Mouse (Mus musculus) activated CD4-positive, CD25-positive, alpha-beta regulatory T cell, adult 4 months (primary cell): ENCODE results near the gene Ablim1. TPM values are rescaled to one million over a fixed set of nuclear protein-coding genes. Genes with fewer than 3 reads are reported as not detected.

Experiments used
- ATAC-seq: one replicate; pipeline ENCODE4 v1.8.0; 2017
- polyA plus RNA-seq, 2 experiments: library from polyadenylated mRNA; unstranded; fragments of 100-300 nt; shearing (Covaris generic); gene quantifications; one replicate each; pipeline ENCODE4 v1.2.1; 2017

Gene Ablim1
- polyA plus RNA-seq, 2 experiments from 2014 or later, result 268 to 273 TPM

DNA sequence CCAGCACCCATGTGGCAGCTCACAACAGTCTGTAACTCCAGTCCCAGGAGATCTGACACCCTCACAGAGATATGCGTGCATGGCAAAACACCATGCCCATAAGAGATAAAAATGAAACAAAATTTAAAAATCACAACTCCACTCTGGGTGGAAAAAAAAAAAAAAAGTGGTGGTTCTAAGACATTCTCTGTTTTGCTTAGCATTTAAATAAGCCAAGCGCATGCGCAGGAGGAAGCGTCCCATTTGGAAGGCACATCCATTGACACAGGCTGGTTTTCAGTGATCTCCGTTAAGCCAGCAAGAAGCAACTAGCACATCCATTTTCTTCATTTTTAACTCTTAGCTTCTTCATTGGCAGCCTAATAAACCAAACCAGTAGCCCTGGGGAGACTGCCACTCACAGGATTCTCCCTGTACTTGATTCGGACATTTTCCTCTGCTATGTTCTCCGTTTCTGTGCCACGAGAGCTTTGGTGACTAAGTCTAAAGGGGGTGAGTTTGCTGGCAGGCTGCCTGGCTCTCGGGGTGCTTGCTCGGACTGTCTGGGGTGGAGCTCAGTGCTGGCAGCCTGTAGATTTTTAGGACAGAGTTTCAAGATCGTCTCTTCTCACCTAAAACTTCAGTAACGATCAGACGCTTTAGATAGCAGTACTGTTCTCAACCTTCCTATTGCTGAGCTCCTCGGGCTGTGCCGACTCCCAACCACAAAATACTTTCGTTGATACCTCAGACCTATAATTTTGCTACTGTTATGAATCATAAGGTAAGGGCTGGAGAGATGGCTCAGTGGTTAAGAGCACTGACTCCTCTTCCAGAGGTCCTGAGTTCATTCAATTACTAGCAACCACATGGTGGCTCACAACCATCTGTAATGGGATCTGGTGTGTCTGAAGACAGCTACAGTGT is 259.3 kb downstream of the Ablim1 start:
- ATAC-seq, result peak; percentile 47

GRCm38 (mm10) chr19:57052959-57053358 is 261.8 kb downstream of the Ablim1 start:
- ATAC-seq, result no peak

DNA sequence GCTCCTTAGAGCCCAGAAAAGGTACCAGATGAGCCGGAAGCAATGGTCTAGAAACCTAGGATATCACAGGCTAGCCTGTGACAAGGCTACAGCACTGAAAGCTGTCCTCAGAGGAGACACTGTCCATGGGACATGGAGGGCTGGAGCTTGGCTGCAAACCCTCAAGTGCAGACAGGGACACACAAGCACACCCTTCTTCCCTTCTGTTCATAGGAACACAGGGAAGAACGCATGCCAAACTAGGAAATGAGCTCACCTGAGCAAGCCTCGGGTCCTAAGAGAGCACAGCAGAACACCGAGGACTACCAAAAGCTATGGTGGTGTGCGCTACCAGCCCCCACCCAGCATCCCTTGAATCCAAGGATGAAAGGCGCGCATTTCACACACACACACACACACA is 262.7 kb downstream of the Ablim1 start:
- ATAC-seq, result no peak

GRCm38 (mm10) chr19:57049592-57050090 is 265.1 kb downstream of the Ablim1 start:
- ATAC-seq, result no peak

DNA sequence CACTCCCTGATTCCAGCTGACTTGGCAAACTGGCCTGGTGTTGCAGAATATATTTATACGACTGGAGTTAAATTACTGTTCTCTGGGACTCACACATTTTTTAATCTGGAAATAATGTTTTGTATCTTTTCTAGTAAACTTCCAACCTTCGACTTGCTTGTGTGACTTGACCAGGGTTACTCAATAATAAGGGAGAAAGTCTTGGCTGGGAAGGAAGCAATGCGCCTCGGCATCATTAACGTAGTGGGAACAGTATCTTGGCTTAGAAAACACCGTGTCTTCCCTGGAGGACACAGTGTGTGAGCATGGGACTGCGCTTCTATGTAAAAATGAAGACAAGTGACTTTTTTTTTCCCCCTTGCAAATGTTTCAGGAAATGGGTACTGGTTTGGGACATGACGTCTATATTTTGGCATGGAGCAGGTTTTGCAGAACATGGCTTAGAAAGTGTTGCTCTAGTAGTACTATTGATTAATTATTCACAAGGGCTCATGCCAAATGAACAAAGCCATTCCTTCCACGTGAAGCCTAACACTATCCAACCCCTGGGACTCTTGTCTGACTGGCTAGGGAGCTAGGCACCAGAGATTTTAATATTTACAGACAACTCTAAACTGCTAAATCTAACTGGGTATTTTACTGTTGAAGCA is 266.9 kb downstream of the Ablim1 start:
- no peak for ATAC-seq

DNA sequence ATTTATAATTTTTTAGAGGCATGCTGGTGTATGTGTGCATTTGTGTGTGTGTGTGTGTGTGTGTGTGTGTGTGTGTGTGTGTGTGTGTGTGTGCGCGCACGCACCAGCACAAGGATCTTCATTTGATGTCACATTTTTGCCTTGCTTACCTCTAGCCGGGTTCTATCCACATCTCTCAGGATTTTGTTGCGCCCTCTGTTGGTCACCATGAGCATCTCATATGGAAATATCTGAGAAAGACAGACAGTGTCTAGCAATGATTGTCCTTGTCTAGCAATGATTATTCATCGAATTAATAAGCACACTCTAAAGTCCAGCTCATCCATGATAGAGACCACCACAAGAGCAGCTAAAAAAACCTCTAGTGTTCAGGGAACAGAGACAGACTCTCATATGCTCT is 275.5 kb downstream of the Ablim1 start:
- peak; percentile 29 for ATAC-seq

DNA sequence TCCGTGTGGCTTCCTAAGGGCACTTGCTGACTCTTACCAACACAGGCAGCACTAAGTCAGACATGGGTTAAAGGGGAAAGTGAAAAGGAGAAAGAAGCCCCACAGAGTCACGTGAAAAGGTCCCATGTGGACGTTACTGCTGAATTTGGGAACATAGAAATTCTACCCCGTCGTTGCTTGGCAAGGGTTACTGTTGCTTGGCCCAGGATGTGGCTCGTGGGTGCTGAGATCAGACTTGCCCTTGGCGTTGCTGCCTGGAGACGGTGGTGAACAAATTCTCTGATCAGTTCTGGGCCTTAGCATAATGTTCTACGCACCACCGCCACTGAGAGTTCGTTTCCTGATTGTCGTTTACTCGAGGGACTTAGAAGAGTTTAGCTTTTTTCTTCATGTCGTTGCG is 277.9 kb downstream of the Ablim1 start:
- peak; percentile 25 for ATAC-seq

- peak; percentile 61 for ATAC-seq
Observed at GRCm38 (mm10) chr19:57031582-57031981, 283.1 kb downstream of the Ablim1 start.

- ATAC-seq, result no peak
Observed at GRCm38 (mm10) chr19:57029461-57029860, 285.3 kb downstream of the Ablim1 start.

GRCm38 (mm10) chr19:57028327-57029179 is 286.2 kb downstream of the Ablim1 start:
- no peak for ATAC-seq

DNA sequence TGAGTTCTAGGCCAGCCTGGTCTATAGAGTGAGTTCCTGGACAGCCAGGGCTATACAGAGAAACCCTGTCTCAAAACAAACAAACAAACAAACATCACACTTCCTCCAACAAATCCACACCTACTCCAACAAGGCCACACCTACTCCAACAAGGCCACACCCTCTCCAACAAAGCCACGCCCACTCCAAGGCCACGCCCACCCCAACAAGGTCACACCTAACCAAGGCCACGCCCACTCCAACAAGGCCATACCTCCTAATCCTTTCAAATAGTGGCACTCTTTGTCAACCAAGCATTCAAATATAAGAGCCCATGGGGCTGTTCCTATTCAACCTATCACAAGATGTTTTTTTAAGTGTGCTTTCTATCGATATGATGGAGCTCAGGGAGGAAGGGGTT is 288.2 kb downstream of the Ablim1 start:
- no peak for ATAC-seq

- no peak for ATAC-seq
Observed at GRCm38 (mm10) chr19:57017785-57018179, 296.9 kb downstream of the Ablim1 start.

GRCm38 (mm10) chr19:57016995-57017784 is 297.5 kb downstream of the Ablim1 start:
- ATAC-seq, result no peak

- no peak for ATAC-seq
Observed at GRCm38 (mm10) chr19:57014808-57015207, 299.9 kb downstream of the Ablim1 start.

GRCm38 (mm10) chr19:57013271-57013677 is 301.4 kb downstream of the Ablim1 start:
- no peak for ATAC-seq

GRCm38 (mm10) chr19:57012068-57012467 is 302.7 kb downstream of the Ablim1 start:
- no peak for ATAC-seq

DNA sequence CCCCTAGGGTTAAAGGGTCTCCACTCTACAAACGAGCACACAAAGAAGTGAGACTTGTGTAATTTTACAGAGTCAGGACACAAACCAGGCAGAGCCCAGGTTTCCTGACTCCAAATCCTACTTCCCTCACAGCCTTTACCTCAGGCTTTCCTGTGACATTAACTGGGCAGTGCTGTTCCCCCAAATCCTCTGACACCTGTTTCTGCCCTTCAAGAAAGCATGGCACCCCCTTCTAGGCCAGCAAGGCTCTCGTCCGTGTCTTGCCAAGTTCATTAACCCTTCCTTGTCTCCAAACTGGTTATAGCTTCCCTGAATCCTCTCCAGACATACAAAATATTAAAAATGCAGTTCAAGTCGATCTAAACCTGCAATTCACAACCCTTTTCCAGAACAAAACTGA is 304.7 kb downstream of the Ablim1 start:
- ATAC-seq, result no peak

DNA sequence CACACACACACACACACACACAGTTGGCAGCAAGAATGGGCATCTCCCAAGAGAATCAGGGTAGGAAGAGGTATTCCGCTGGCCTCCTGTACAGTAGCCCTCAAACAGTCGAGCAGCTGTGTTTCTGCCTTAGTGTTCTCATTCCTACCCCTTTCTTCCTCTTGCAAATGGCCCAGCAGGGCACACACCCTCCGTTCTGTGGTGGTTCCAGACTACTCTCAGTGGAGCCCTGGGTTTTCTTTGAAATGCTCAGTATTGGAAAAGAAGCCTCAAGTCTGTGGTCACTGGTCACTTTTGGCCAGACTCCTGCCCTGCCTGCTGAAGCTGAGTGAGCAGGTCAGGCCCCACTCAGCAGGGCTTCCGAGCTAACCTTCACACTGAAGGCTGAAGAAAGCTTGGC is 305.1 kb downstream of the Ablim1 start:
- no peak for ATAC-seq

GRCm38 (mm10) chr19:57007781-57008710 is 306.7 kb downstream of the Ablim1 start, which contains the start of gene Afap1l2:
Gene Afap1l2, minus strand, starts transcription at chr19:57008228.
- no peak for ATAC-seq

DNA sequence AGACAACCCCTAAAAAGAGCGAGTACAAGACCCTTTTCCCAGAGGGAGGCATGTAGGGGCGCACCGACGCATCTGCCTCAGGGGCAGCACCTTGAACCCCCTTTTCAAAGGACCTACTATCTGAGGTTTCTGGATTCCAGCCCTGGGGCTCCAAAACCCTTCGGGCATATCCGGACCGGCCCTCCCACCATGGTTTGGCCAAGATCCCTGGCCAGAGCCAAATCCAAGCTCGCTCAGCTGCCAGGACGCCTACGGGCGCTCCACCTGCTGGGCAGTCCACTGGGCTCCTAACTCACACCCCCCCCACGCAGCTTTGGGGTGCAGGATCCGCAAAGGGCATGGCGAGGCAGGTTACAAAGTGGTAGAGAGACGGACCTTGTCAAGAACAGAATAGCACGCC is 307.4 kb downstream of the Ablim1 start:
- ATAC-seq, result no peak

DNA sequence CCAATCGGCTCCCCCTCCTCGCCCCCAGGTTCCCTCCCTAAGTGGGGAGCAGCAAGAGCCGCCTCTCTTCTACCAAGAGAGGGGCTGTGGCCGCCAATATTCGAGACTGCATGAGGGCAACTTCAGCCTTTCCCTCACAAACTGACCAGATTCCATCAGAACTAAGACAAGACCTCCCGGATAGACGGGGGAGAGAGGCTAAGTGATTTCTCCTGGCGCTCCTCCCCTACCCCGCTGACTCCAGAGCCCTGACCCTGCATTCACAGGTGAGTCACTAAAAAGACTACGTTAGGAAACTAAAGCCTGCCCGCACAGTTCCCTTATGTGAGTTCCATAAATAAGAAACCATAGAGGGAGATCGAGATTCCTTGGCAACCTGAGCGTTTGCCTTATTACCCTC is 307.9 kb downstream of the Ablim1 start:
- no peak for ATAC-seq
